Mouse (Mus musculus) embryonic facial prominence, embryonic 15.5 days (tissue): ENCODE measurements around the gene Popdc2. TPM values are rescaled to one million over a fixed set of nuclear protein-coding genes. Genes with fewer than 3 reads are reported as not detected.

Experiments used
- ATAC-seq: fragments of 200-750 bp; cut with Nextera tagmentation; 2 replicates; pipeline ENCODE4 v1.8.0; 2017; ENCODE audit warnings: low read depth, moderate TSS enrichment; ENCODE audit not compliant: insufficient number of reproducible peaks, low FRiP score, low TSS enrichment
- H3K27ac ChIP-seq: fragments of 300-500 bp; sonication (generic); replicated peaks from 2 replicates; pipeline ENCODE4 v1.5.1; 2015; ENCODE audit warnings: mild to moderate bottlenecking, inconsistent platforms
- H3K27me3 ChIP-seq: fragments of 300-500 bp; sonication (generic); 2 replicates; pipeline ENCODE4 v1.6.1; 2015; ENCODE audit warnings: inconsistent platforms
- H3K36me3 ChIP-seq: fragments of 300-500 bp; sonication (generic); 2 replicates; pipeline ENCODE4 v1.6.1; 2015; ENCODE audit warnings: mild to moderate bottlenecking, inconsistent platforms
- H3K4me1 ChIP-seq: fragments of 300-500 bp; sonication (generic); 2 replicates; pipeline ENCODE4 v1.6.1; 2015; ENCODE audit warnings: inconsistent platforms
- H3K4me2 ChIP-seq: fragments of 300-500 bp; sonication (generic); replicated peaks from 2 replicates; pipeline ENCODE4 v1.6.1; 2015; ENCODE audit warnings: mild to moderate bottlenecking, inconsistent platforms
- H3K4me3 ChIP-seq: fragments of 300-500 bp; sonication (generic); replicated peaks from 2 replicates; pipeline ENCODE4 v1.5.1; 2015; ENCODE audit warnings: mild to moderate bottlenecking, inconsistent platforms
- H3K9ac ChIP-seq: fragments of 300-500 bp; sonication (generic); 2 replicates; pipeline ENCODE4 v1.6.1; 2015; ENCODE audit warnings: inconsistent platforms
- H3K9me3 ChIP-seq: fragments of 300-500 bp; sonication (generic); replicated peaks from 2 replicates; pipeline ENCODE4 v1.6.1; 2016; ENCODE audit warnings: inconsistent platforms
- WGBS: fragments of 180-500 bp; shearing (Covaris S2); methylation state at CpG from one replicate; pipeline ENCODE4 v1.1.7; 2015; 5-methylcytosine and 5-hydroxymethylcytosine counted together
- polyA plus RNA-seq: library from polyadenylated mRNA; unstranded; fragments of >200 nt; fragmentation: Nextera tagmentation; extraction: Ambion mirVana; gene quantifications from 2 replicates; pipeline ENCODE4 v1.2.1, GENCODE M21; 2015

Popdc2 gene
- polyA plus RNA-seq, 1 experiment from 2014 or later, result 5.2 TPM

DNA sequence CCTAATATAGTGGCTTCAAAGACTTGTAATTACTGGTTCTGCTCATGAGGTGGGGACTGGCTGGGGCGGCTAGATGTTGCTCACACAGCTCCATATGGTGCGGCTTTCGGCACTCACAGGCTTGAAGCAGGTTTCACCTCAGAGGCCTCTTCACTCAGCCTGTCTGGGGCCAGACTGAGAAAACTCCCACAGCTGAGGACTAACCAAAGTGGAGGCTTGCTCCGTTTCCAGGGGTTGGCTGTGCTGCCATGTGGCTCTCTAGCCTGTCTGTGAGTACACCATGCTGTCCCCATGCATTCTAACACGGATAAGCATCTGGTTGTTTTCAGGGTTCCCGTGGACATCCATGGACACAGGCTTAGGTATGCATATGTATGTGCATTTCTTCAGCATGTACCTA is 16.6 kb downstream of the Popdc2 start:
- Histone ChIP-seq H3K36me3 (no peaks in the 10 kb centered on the region), H3K27me3 (no peaks in the 10 kb centered on the region), H3K4me2 (no peak overlapping the region), H3K9ac (no peak overlapping the region), H3K9me3 (no peaks in the 10 kb centered on the region), H3K27ac (no peak overlapping the region), H3K4me3 (no peak overlapping the region), H3K4me1 (peaks cover 21% of the 10 kb centered on the region)
- ATAC-seq, result no peak
- 58% methylated on average over 6 of the region's 6 CpGs for WGBS

DNA sequence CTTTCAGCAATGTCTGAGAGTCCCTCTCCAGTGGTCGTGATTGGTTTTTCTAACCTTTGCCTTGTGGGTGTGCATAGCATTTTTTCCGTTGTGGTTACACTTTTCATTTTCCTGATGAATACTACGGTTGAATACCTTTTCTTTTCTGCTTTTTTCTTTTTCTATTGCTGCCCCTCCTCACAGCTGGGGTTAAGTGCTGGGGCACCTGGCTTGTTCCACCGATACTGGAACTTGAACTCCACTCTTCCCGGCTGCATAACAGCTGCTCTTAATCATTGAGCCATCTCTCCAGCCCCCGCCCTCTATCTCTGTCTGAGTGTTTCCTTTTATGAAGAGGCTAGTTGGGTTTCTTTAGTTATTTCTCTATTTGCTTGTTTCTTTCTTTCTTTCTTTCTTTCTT is 17.1 kb downstream of the Popdc2 start:
- H3K4me2 ChIP-seq, result no peak overlapping the region
- 25% methylated on average over 6 of the region's 6 CpGs for WGBS
- no peak overlapping the region for H3K27ac ChIP-seq
- no peak overlapping the region for H3K9ac ChIP-seq
- H3K4me1 ChIP-seq, result peaks cover 21% of the 10 kb centered on the region
- ATAC-seq, result no peak
- H3K4me3 ChIP-seq, result no peak overlapping the region
- no peaks in the 10 kb centered on the region for H3K9me3 ChIP-seq
- H3K27me3 ChIP-seq, result no peaks in the 10 kb centered on the region
- no peaks in the 10 kb centered on the region for H3K36me3 ChIP-seq

DNA sequence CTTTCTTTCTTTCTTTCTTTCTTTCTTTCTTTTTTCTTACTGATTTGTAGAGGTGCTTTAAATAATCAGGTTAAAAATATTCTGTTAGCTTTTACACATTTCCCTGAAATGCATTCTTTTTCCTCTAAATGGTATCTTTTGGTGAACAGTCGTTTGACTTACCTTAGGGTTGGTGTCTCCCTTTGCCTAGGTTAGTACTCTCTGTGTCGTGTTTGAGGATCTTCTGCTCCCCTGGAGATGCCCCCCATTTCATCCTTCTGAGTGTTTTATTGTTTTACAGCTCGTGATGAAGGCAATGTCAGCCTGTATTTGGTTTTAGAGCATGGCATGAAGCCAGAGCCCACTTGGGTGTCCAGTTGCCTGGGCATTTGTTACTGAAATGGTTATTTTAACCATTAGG is 17.5 kb downstream of the Popdc2 start:
- Histone ChIP-seq H3K27ac (no peak overlapping the region), H3K4me3 (no peak overlapping the region), H3K4me1 (peaks cover 21% of the 10 kb centered on the region), H3K4me2 (no peak overlapping the region), H3K9me3 (no peaks in the 10 kb centered on the region), H3K36me3 (no peaks in the 10 kb centered on the region), H3K27me3 (no peaks in the 10 kb centered on the region), H3K9ac (no peak overlapping the region)
- 46% methylated on average over 3 of the region's 3 CpGs for WGBS
- no peak for ATAC-seq

DNA sequence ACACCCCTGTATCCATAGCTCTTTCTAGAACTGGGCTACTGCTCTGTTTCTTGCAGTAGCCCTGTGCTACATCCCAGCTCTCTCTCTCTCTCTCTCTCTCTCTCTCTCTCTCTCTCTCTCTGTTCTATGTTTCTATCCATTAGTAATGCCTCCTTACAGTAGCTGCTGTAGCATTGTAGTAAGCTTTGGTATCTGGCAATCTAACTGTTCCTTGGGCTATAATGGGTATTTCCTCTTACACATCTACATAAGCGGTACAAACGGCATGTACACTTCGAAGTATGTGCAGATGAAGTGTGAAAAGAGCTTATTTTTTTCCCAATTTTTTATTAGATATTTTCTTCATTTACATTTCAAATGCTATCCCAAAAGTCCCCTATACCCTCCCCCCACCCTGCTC is 17.9 kb downstream of the Popdc2 start:
- H3K27me3 ChIP-seq, result no peaks in the 10 kb centered on the region
- WGBS, result 91% methylated on average over 3 of the region's 3 CpGs
- no peaks in the 10 kb centered on the region for H3K36me3 ChIP-seq
- ATAC-seq, result no peak
- no peak overlapping the region for H3K4me2 ChIP-seq
- H3K9ac ChIP-seq, result no peak overlapping the region
- no peaks in the 10 kb centered on the region for H3K9me3 ChIP-seq
- no peak overlapping the region for H3K4me3 ChIP-seq
- H3K4me1 ChIP-seq, result peaks cover 18% of the 10 kb centered on the region
- H3K27ac ChIP-seq, result no peak overlapping the region

DNA sequence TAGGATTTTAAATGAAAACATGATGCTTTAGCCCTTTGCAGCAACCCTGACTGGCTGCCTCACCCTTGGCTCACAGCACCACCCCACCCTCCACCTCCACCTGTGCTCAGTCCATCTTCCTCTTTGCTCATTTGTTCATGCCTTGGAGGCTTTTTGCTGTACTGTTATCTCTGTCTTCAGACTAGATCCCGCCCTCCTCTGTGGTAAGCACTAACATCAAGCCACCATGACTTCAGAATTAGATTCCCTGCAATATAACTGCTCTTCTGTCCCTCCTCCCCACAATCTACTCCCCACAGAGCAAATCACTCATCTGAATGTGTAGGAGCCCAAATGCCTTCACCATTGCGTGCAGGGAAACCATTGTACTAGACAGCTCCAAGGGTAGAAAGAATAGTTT is 21.7 kb downstream of the Popdc2 start:
- Histone ChIP-seq H3K4me3 (no peak overlapping the region), H3K27ac (no peak overlapping the region), H3K9ac (no peak overlapping the region), H3K36me3 (no peaks in the 10 kb centered on the region), H3K9me3 (no peaks in the 10 kb centered on the region), H3K27me3 (no peaks in the 10 kb centered on the region), H3K4me2 (no peak overlapping the region), H3K4me1 (no peaks in the 10 kb centered on the region)
- no peak for ATAC-seq
- WGBS, result 86% methylated on average over 2 of the region's 2 CpGs

DNA sequence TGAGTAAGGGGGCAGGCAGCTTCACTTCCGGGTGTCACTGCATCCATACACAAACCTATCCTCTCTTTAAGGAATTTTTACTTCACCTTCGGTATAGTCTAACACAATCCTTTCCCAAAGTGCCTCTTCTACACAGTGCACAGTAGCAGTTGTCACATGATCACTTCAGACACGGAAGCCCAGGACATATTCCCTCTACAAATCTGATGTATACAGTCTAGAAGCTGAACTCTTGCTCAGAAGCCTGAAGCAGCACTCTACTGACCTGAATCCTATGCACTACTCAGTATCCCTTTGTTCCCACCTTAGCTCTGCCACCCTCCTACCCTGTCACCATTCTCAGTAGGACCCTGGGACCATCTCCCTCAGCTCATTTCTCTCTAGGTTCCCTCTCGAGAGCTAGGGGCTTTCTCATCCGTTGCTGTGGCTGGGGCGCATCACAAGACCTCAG is 23.2 kb downstream of the Popdc2 start:
- no peak overlapping the region for H3K4me2 ChIP-seq
- ATAC-seq, result no peak
- 78% methylated on average over 6 of the region's 6 CpGs for WGBS

DNA sequence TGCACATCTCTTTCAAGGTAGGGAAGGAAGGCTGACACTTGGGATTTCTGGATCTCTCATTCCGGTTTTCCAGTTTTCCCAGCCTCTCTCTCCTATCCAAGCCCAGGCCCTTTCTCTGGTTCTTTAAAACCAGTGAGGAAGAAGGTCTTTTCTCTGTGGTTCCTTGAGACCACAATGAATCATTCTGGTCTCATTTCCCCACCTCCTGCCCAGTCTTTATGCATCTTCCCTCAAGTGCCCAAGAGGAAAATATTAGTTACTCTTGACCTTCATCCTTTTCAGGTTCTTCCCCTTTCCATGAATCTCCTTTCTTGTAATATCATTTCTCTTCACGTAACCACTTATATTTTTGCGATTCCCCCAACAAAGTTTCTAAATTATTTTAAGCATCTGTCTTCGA is 23.7 kb downstream of the Popdc2 start:
- H3K4me3 ChIP-seq, result no peak overlapping the region
- ATAC-seq, result no peak
- no peaks in the 10 kb centered on the region for H3K27me3 ChIP-seq
- no peak overlapping the region for H3K4me2 ChIP-seq
- no peak overlapping the region for H3K27ac ChIP-seq
- no peaks in the 10 kb centered on the region for H3K9me3 ChIP-seq
- WGBS, result 88% methylated on average over 4 of the region's 4 CpGs
- no peaks in the 10 kb centered on the region for H3K36me3 ChIP-seq
- H3K4me1 ChIP-seq, result no peaks in the 10 kb centered on the region
- no peak overlapping the region for H3K9ac ChIP-seq

More for the DNA sequence above, 23.2 kb downstream of the Popdc2 start:
- Histone ChIP-seq H3K4me3 (no peak overlapping the region), H3K27me3 (no peaks in the 10 kb centered on the region), H3K9ac (no peak overlapping the region), H3K27ac (no peak overlapping the region), H3K9me3 (no peaks in the 10 kb centered on the region), H3K4me1 (no peaks in the 10 kb centered on the region), H3K36me3 (no peaks in the 10 kb centered on the region)

DNA sequence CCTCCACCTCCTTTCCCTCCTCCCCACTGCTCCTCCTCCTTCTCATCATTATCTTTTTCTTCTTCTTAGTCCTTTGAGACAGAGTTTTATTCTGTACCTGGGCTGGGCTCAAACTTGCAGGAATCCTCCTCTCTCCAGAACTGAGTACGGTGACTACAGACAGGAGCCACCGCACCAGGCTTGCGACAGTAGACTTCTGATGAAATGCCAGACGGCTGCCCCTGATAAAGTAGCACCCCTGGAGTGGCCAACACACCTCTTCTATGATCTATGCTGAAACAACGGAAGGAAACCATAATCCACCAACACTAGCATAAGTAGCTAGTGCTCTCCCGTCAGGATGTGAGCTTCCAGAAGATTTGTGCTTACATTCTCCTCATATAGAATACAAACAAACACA is 25.4 kb downstream of the Popdc2 start:
- no peak overlapping the region for H3K27ac ChIP-seq
- H3K4me3 ChIP-seq, result no peak overlapping the region
- 87% methylated on average over 6 of the region's 6 CpGs for WGBS
- no peak overlapping the region for H3K9ac ChIP-seq
- no peaks in the 10 kb centered on the region for H3K36me3 ChIP-seq
- H3K4me1 ChIP-seq, result no peaks in the 10 kb centered on the region
- H3K9me3 ChIP-seq, result no peaks in the 10 kb centered on the region
- no peaks in the 10 kb centered on the region for H3K27me3 ChIP-seq
- no peak for ATAC-seq
- no peak overlapping the region for H3K4me2 ChIP-seq

DNA sequence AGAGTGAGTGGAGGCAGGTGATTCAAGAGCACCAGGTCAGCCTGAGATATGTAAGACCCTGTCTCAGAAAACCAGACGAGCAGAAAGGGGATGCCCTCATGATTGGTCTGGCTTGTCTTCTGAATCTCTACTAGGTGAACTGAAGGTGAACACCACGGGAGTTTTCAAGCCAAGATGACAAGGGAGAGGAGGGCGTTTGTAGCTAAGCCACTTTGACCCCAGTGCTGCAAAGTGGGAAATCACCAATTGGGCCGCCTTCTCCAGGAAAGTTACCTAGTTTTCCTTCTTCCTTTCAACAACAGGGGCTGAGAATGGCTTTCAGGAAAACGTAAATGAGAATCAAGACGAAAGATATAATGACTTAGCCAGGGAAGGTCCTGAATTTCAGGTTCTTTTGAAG is 26.7 kb downstream of the Popdc2 start:
- Histone ChIP-seq H3K4me3 (no peak overlapping the region), H3K9me3 (no peaks in the 10 kb centered on the region), H3K27ac (no peak overlapping the region), H3K9ac (no peak overlapping the region), H3K36me3 (no peaks in the 10 kb centered on the region), H3K27me3 (no peaks in the 10 kb centered on the region), H3K4me2 (no peak overlapping the region), H3K4me1 (no peaks in the 10 kb centered on the region)
- 73% methylated on average over 6 of the region's 6 CpGs for WGBS
- ATAC-seq, result no peak

DNA sequence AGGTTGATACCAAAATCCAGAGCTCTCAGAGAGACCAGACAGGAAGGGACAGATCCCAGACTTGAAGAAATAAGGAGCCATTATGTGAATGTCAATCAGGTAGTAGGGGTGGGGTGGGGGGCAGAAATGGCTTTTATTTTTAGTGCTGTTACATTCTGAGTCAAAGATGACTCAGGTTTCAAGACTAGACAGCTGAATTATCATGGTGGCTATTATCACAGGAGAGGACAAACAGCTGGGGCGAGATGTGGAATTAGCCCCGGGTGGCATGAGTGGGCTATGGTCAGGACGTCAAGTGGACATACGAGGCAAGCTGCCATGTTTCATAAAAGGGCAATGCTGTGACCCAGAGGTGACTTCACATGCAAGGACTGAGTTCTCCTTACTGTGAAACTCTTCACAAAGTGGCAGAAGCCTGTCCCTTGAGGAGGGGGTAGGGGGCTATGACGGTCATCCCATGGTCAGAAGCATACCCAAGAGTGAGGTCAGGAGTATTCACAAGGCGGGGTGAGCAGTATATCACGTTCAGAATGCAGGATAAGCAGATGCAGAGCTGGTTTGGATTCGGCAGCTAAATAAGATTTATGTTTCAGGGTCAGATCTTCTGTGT is 27.4 kb downstream of the Popdc2 start:
- Histone ChIP-seq H3K36me3 (no peaks in the 10 kb centered on the region), H3K27ac (no peak overlapping the region), H3K9ac (no peak overlapping the region), H3K9me3 (no peaks in the 10 kb centered on the region), H3K27me3 (no peaks in the 10 kb centered on the region), H3K4me1 (no peaks in the 10 kb centered on the region), H3K4me2 (no peak overlapping the region), H3K4me3 (no peak overlapping the region)
- WGBS, result 71% methylated on average over 8 of the region's 8 CpGs
- ATAC-seq, result no peak

DNA sequence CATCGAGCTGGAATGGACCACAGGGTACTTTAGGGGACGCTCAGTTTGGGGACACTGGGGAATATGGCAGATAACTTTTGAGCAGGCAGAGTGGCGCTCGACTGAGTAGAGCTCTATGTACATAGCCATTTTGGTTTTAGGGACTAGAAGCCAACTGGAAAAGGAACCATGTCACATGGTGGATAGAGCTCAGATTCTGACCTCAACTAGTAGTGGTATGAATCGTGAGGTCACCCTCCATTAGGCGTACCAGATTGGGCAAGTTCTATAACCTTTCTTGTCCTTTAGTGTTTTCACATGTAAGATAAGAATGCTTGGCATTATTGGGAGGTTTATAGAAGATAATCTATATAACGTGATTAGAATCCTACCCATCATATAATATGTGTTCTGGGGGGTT is 28.3 kb downstream of the Popdc2 start:
- H3K4me3 ChIP-seq, result no peak overlapping the region
- H3K9ac ChIP-seq, result no peak overlapping the region
- H3K27me3 ChIP-seq, result no peaks in the 10 kb centered on the region
- H3K9me3 ChIP-seq, result no peaks in the 10 kb centered on the region
- ATAC-seq, result no peak
- no peaks in the 10 kb centered on the region for H3K4me1 ChIP-seq
- WGBS, result 83% methylated on average over 7 of the region's 7 CpGs
- H3K4me2 ChIP-seq, result no peak overlapping the region
- no peaks in the 10 kb centered on the region for H3K36me3 ChIP-seq
- H3K27ac ChIP-seq, result no peak overlapping the region

DNA sequence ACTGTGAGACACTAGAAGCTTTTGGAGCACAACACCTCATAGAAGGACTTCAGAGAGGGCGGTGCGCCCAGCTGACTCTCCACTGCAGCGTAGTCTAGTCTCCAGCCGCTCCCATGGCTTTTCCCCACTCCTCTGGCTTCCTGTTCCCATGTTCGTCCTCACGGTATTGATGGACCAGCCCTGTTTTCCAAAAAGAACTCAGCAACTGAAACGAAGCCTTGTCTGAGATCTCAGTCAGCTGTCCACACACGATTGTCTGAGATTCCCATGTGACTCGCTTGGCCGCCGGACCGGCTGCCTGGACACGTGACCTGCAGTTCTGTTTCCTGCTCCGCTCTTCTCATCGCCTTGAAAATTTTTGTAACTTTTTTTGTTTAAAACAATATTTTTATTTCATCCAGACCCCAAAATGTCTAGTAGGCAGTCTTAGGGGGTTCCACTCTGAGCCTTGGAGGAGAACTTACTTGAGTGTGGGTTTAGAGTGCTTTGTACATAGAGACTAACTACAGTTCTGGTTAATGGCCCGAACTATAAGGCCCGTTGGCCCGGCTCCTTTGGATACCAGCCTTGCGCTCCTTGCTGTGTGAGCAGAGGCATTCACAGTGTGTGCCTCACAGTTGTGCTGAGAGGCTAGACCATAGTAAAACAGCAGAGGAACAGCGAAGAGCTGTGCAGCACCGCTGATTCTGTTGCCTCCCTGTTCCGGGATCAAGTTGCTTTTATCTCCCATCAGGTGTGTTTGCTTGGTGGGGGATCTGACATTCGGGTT is 30.3 kb downstream of the Popdc2 start:
- H3K27ac ChIP-seq, result no peak overlapping the region
- WGBS, result 73% methylated on average over 23 of the region's 23 CpGs
- ATAC-seq, result no peak
- no peaks in the 10 kb centered on the region for H3K27me3 ChIP-seq
- no peak overlapping the region for H3K9ac ChIP-seq
- H3K36me3 ChIP-seq, result no peaks in the 10 kb centered on the region
- H3K4me3 ChIP-seq, result no peak overlapping the region
- peaks cover 6% of the 10 kb centered on the region for H3K4me1 ChIP-seq
- H3K4me2 ChIP-seq, result no peak overlapping the region
- H3K9me3 ChIP-seq, result no peaks in the 10 kb centered on the region
